Mouse (Mus musculus) E14TG2a.4 (cell line): ENCODE data around the gene Zfp672.

Experiments
- CTCF ChIP-seq: conservative IDR thresholded peaks from 2 replicates; pipeline ENCODE4 v1.5.1; 2014; ENCODE audit warnings: low read length
- POU5F1 ChIP-seq: IDR thresholded peaks from 2 replicates; pipeline ENCODE4 v1.6.1; 2014; ENCODE audit warnings: low read length, borderline replicate concordance

- TF ChIP-seq CTCF = peak; percentile 53
- TF ChIP-seq POU5F1 = no peak
These were observed 29.1 kb downstream of the Zfp672 start for GRCm38 (mm10) chr11:58301057-58301456.
